Mouse (Mus musculus): Measurements from ENCODE around the gene Ggta1. TPM values are rescaled to one million over a fixed set of nuclear protein-coding genes. Genes with fewer than 3 reads are reported as not detected.
"Not testable (repeated sequence)": the region's sequence is repeated elsewhere in the genome, so short reads cannot be mapped to it uniquely, and the experiment has no call there.

Gene Ggta1
- total RNA-seq, 4 experiments from 2014 or later = 4.0 to 7.7 (median 5.6) TPM

DNA sequence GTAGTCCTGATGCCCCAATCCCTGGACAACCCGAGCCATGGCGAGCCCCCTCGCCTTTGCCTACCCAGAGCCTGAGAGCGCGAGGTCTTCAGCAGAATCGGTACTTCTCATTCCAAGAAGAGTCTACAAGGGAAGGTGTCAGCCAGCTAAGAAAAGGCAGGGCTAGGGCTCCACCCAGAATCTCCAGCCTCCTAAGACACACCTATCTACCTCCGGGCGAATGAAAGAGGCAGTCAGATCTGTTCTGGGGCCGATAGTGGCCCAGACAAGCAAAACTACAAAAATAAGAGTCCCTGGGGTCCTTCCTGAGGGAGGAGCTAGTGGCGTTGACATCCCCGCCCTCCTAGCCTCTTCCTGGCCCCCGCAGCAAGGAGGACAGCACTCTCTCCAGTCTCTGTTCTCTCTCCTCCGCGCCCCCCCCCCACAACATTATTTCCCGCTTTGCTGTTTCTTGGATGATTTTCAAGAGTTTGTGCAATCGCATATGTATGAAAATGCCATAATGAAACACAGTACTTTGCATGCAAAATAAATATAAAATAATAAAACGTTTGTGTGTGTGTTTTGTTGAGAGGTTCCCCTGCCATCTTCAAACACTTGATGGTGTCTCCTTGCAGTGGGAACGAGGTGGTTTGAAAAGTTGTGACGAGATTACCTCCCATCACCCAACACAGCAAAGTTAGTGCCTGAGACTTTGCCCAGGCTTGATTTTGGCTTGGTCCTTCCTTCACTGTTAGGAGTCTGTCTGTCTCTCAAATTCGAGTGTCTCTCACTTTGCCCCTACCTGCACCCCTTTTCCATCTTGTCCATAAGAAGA is 1.7 kb downstream of the Ggta1 start:
- no peak for DNase-seq (ENCODE audit: low spot score in 2 of 2)

DNA sequence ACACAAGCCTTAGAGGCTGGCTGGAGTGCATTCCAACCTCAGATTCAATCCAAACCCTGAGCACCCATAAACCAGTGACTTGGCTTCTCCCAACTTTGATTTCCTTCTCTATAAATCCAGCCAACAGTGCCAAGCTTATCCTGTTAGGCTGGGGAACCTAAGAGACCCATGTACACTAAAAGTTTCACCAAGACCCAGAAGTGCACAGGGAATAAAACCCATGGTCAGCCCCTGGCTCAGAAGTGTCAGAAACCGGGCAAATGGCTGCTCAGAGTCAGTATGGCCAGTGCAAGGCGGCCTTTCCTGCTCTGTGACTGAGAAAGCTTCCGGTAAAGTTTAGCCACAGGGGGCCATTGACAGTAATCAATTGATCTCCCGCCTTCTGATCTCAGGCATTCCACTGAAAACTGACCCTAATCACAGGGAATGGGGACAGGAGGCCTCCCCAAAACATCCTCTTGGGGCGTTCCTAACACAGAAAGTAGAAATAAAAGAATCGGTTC is 2.6 kb downstream of the Ggta1 start:
- DNase-seq (ENCODE audit: low spot score in 2 of 2) = no peak

DNA sequence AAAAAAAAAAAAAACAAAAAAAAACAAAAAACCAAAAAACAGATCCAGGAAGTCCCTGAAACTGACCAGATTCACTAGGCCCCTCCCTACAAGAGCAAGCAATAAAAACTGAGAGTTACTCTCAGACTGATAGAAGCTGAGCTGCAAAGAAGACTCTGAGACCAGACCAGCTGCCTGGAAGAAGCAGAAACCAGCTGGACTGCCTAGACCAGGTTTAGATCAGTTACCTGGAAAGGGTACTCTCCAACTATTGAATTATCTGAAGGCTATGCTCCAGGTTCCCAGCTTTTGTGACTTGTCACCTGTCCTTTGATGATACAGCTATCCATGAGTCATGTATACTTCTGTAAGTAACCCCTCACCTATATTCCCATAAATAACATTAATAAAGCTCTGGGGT is 3.7 kb downstream of the Ggta1 start:
- DNase-seq (ENCODE audit: low spot score in 2 of 2) = no peak

DNA sequence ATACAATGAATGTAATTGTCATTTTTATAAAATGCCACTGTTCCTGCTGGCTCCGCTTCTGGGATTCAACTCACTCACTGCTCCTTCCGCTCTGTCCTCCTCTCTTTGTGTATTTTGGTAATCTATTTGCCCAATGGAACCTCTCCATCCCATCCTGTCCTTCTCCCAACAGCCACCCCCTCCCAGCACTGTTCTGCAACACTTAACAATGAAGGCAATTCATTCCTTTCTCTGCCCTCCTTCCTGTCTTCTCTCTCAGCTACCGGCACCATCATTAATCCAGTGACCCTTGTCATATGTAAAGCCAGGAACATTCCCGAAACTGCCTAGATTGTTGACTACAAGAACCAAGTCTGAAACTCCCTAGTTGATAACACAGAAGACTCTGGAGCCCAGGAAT is 4.6 kb downstream of the Ggta1 start:
- no peak for DNase-seq (ENCODE audit: low spot score in 2 of 2)

DNA sequence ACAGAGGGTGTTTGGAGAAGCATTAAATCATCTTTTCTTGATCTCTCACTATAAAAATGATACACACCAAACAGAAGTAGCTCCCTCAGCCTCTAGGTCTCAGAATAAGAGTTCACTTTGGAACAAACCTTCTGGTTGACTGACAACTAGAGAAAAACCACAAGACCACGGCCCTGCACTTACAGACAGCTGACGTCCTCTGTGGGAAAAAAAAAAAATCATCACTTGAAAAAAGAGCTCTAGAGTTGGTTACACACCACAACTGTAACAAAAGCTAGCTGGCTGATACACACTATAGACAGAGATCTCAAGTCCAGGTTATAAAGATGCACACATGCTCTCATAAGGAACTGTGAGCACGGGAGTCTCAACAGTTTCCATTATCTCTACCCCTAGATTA is 9.3 kb downstream of the Ggta1 start:
- no peak for DNase-seq (ENCODE audit: low spot score in 2 of 2)

DNA sequence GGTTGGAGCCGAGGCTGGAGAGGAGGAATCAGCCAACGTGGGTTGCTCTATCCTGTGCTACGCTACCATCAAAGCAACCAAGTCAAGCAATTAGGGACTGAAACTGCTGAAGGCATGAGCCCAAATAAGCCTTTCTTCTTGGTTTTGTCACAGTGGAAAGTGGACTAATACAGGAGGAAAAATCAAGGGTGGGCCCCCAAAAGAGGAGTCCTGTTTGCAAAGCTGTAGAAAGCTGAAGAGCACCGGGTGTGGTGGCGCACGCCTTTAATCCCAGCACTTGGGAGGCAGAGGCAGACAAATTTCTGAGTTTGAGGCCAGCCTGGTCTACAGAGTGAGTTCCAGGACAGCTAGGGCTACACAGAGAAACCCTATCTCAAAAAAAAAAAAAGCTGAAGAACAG is 10.3 kb downstream of the Ggta1 start:
- not testable (repeated sequence) for DNase-seq (ENCODE audit: low spot score in 2 of 2)

DNA sequence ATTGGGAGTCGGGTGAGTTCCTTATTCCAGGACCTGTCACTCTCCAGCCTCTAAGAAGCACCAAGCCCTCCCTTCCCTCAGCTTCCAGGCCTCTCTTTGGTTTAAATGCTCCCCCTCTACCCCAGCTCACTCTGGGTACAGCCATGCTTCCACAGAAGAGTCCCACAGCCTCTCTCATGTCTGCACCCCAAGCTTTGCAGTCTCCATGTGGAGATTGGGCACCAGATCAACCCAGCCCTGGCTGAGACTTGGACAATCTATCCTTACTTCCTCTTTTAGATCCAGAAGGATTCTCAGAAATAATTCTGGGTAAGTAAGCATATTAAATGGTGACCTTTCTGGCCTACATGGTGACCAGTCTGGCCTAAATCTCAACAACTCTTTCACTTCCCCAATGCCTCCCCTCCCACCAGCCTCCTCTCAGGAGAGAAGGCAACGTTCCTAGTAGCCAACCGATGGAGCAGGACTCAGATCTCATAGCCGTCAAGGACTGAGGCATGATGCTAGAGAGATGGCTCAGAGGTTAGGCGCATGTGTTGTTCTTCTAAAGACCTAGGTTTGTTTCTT is 11.5 kb downstream of the Ggta1 start:
- no peak for DNase-seq (ENCODE audit: low spot score in 2 of 2)

DNA sequence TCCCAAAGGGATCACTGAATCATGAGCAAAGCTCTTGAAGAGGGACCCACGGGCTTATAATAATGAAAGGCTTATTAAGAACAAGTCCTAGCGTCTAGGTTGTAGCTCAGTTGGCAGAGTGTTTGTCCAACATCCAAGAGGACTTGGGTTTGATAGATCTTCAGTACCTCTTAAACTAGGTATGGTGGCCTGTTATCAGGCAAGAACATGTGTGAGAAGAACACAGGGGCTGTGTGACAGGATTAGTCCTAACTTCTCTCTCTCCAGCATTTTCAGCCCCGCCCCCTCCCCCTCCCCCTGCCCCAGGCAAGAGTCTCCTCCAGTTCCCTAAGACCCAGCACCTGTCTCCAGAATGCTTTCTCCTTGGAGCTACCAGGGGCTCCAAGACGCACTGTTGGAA is 12.2 kb downstream of the Ggta1 start:
- DNase-seq (ENCODE audit: low spot score in 2 of 2) = no peak

DNA sequence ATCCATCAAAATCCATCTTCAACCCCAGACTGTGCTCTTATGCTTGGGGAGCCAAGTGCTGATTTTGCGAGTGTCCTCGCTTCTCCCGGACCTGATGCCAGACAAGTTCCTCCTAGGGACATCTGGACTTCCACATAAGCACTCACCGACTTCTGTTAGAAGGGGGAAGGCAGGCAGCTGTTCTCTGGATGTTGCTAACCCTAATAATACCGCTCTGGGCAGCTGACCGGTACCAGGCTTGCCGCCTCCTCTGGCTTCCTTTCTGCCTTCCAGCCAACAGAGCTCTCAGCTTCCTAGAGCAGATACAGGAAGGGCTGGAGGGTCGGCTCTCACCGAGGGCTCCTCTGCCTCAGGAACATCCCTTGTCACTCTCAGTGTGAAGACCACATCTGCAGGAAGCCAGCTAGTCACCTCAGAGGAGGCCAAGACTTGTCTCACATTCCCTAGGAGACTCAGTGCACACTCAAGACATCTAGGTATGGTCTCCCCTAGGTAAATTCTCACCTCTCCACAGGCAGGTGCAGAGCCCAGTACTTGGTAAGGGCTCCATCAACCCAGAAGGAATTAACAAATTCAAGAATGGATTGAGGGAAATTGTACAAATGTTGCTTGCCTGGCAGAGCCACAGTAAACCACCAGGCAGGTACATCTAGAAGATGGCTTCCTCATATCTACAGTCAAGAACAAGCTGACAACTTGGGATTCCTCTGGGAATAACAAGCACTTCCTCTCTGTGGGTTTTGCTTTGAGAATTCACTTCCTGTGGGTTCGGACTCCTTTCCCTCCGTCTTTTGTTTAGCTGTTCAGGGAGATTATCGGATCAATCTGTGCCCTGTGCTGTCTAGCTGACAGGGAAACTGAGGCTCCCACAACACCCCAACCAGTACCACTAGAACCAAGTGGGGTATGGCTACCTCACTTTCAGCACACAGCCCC is 13.1 kb downstream of the Ggta1 start:
- no peak for DNase-seq (ENCODE audit: low spot score in 2 of 2)

DNA sequence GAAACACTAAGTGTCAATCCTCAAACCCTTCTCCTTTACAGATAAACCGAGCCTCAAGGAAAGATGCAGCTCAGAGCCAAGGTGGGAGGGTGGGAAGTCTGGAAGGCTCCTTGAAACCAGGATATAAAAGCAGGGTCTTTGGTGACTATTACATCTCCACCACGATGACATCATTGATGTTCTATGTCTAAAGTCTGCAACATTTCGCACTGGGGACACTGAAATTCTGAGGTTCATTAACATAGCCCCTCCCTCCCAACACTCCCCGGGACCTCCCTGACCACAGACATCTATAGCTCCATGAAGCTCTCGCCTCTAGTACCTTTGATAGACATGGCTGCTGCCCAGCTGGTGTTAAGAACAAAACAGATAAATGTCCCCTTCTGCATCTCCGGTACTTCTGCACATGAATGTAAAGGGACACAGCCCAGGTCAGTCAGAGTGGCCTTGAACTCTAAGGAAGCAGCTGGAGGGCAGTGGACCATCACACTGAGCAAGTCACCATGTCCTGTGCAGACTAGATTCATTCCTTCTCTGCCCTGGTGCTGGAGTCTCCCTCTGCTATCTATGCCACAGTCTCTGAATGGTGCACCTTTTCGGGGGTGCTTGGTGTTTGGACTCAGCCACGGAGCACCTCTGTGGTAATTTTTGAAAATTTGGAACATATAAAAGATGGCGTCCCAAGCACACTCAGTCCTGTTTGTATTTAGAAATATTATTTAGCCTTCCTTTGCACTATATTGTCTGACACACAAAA is 13.9 kb downstream of the Ggta1 start:
- DNase-seq (ENCODE audit: low spot score in 2 of 2) = no peak

DNA sequence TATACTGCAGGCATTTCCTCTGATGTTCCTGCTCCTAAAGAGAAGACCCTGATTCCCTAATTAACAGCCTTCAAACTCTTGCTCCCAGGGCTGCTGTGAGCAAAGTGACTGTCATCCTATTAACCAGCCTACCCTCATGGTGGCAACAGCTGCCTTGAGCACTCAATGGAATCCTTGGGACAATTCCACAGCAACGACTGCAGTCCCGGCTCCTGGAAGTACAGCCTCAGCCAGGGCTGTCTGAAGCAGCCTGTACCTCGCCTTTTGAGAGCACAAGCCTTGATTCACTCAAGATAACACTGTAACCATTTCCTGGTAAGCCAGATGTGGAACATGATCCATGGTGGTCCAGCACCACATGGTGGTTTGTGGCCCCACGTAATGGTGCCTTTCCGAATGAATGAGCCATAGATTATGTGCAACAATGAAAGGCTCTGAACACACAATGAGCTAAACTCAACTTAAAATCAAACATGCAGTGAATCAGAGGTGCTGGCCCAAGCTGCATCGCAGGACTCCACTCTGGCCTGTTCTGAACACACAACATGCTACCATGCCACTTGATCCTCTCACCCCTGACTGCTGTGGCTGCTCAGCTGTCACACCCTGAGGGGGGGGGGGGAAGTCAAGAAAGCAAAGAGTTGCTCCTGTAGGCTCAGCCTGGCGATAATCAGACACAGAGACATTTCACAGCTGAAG is 14.7 kb downstream of the Ggta1 start:
- no peak for DNase-seq (ENCODE audit: low spot score in 2 of 2)

DNA sequence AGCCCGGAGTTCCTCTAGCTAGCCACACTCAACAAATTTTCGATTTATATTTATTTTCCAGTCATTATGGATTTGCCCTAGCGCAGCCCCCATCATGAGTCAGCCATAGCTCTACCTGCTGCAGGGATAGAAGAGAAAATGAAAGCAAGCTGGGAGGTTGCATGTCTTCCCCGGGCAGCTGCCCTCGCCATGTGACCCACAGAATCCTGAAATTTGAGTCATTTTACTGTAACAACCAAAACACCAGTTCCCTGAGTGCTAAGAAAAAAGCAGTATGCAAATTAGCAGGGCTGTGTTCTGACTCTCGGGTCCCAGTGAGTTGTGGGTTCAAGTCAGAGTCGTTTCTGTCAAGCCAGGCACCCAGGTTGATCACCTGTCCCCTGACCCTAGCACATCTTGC is 15.6 kb downstream of the Ggta1 start:
- DNase-seq (ENCODE audit: low spot score in 2 of 2) = no peak

DNA sequence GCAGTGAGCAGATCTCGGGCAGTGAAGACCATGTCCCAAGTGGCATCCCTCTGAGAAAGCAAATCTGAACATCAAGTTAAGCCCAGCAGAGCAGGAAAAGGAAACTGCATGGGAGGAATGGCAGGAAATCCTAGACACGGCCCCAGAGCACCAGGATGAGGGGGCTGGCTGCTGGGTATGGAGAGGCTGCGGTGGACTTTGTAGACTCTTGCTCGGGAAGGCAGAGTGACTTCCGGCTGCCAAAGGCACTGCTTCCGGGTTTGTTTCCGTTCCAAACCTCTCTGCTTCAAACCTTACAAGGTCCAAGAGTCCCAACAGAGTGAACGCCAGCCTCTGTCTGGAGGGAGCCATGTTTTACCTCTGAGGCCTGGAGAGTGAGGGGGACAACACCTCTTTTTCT is 16.2 kb downstream of the Ggta1 start:
- DNase-seq (ENCODE audit: low spot score in 2 of 2) = no peak

DNA sequence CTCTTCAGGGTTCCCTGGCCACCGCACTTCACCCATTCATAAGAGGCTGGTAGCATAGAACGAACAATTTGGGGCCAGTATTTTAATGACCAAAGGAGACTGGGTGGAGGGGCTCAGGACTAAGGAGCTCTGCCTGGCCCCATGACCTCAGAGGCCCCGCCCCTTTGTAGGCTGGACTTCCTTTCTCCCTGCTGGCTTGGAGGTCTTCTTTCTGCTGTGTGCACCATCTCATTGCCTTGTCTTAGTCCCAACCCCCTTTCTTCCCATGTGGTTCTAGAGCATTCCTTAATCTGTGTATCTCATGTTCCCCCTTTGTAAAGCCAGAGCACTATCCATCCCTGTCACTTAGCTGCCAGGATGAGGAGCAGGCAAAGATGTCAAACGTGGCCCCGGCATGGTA is 16.7 kb downstream of the Ggta1 start:
- no peak for DNase-seq (ENCODE audit: low spot score in 2 of 2)

DNA sequence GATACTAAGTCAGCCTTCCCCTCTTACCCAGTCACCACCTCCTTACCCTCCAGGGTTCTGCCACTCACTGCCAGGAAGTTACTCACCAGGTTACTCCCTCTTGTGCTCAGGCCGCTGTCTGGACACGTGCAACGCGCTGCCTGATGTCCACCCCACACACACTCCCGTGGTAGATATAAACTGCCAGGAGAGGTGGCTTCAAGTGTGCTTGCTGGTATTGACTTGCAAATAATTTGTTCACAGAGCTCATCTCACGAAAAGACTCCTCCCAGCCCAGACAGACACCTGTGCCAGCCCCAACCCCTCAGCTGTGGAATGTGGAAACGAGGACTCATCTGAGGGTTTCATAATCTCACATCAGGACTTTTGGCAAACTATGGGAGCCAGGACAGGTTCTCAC is 17.4 kb downstream of the Ggta1 start:
- no peak for DNase-seq (ENCODE audit: low spot score in 2 of 2)

DNA sequence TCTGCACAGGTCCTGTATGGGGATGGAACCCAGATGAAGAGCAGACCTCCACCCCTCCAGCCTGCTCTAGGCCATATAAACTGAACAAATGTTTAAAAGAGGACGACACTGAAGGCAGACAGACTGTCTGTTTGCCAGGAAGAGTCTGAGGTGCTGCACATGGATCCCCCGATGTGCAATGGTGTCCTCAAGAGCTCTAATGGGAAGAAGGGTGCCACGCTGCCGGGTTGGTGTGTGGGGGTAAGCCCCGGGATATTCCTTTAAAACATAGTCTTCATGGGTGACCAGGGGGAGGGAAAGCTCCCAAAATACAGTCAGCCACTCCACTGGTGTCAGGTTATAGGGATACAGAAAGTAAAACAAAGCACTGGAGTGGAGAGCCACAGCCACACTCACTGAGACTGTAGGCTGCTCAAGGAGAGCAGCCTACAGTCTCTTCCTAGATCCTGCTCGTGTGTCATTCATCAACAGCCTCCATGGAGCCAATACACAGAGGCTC is 18.2 kb downstream of the Ggta1 start:
- no peak for DNase-seq (ENCODE audit: low spot score in 2 of 2)

DNA sequence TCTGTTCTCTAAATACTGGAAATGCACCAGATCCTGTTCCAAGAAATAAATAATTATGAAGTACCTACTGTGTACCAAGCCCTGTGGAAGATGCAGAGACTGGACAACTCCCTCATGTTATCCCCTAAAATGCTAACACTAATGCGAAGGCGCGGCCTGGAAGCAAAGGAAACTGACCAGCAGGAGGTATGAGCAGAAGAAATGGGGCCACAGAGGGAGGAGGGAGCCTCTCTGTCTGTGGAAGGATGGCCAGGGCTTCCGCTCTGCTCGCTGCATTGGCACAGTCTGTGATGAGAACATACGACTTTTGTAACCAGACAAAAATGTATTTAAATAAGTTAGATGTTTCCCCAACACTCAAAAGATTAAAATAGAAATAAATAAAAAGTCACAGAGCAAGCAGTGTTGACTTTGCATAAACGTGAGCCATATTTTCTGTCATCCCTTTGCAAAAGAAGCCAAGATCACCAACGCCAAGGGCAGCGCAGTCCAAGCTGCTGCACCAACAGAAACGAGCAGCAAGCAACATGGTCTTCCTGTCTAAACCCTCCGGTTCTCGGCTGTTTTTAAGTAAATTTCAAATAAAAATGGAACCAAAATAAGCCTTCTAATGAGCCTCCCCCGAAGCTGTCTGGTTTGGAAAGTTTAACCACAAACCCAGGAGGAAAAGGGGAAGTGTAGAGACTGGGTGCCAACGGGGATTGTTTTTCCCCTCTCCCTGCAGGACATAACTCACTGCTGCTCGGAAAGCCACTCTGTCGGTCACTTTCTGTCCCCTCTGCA is 18.9 kb downstream of the Ggta1 start:
- no peak for DNase-seq (ENCODE audit: low spot score in 2 of 2)

DNA sequence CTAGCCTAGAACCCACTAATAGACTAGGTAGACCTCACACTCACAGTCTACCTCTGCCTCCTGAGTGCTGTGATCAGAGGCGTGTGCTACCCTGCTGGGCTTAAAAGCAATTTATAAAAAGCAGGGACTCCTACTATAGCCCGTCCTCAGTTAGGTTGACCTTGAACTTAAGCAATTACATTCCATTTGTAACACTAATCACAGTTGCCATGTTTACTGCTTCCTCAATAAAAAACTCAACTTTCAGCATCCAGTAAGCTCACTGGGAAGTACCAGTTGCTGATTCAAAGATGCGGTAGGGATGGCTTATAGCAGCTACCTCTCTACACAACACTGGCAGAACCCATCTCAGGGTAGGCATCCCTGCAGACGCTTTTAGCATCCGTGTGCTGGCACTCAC is 19.7 kb downstream of the Ggta1 start:
- DNase-seq (ENCODE audit: low spot score in 2 of 2) = no peak

DNA sequence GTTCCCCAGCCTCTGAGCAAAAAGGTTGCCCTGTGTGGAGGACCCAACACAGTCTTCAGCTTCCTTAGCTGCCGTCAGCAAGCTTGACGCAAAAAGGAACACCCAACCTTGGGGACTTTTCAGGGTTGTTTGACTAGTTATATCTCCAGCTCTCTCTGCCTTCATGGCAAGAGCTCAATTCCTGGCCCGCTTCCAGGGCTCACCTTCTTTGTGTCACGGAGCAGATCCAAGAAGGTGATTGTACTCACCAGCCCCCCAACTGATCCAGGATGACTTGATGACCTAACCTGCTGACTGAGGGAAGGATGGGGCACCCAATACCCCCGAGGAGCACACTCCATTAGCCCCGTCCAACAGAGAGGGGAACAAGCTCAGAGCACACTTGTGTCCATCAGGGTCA is 21.0 kb downstream of the Ggta1 start:
- no peak for DNase-seq (ENCODE audit: low spot score in 2 of 2)

DNA sequence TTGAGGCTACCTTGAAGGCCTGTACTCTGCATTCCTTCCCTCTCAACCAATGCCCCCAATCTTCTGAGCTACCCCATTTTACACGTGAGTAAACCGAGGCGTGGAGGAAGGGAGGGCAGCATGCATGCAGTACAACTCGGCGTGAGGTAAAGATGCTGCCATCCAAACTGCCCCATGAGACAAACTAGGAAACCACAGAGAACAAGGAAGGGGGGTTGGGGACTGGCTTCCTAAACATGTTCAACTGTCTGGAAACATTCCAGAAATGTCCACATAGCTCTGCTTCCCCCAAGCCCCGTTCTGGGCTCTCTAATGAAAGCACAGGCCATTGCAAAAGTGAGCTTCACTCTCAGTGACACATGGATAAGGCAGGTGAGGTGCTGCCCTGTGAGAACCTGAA is 21.6 kb downstream of the Ggta1 start:
- DNase-seq (ENCODE audit: low spot score in 2 of 2) = no peak
